Mouse (Mus musculus) ES-Bruce4 (cell line): ENCODE measurements around the gene Rpl37.

Experiments
- CTCF ChIP-seq: IDR thresholded peaks from one replicate; pipeline ENCODE4 v1.8.1; 2011; ENCODE audit warnings: low read depth, low read length
- POLR2A ChIP-seq: IDR thresholded peaks from one replicate; pipeline ENCODE4 v1.8.1; 2011; ENCODE audit warnings: low read length; ENCODE audit not compliant: insufficient read depth

- TF ChIP-seq CTCF (no peak), POLR2A (peak; percentile 60)
Observed at GRCm38 (mm10) chr15:5134945-5135483, 18.6 kb downstream of the Rpl37 start.
